Mouse (Mus musculus): ENCODE data around the gene Gm7137. TPM values are rescaled to one million over a fixed set of nuclear protein-coding genes. Genes with fewer than 3 reads are reported as not detected.
"Not testable (repeated sequence)": the region's sequence is repeated elsewhere in the genome, so short reads cannot be mapped to it uniquely, and the experiment has no call there.

Gene Gm7137
- total RNA-seq, 2 experiments from 2014 or later = not detected

- DNase-seq (ENCODE audit: low spot score) = not testable (repeated sequence)
These were observed 35.7 kb downstream of the Gm7137 start for GRCm38 (mm10) chr10:77752312-77752711.

- DNase-seq (ENCODE audit: low spot score) = not testable (repeated sequence)
These were observed 36.7 kb downstream of the Gm7137 start, which contains the start of gene Gm9736 for GRCm38 (mm10) chr10:77751254-77751653. Gene Gm9736, minus strand, starts transcription at chr10:77751354.

GRCm38 (mm10) chr10:77750686-77751085 is 37.3 kb downstream of the Gm7137 start:
- not testable (repeated sequence) for DNase-seq (ENCODE audit: low spot score)

GRCm38 (mm10) chr10:77741924-77742688 is 45.9 kb downstream of the Gm7137 start, which contains the start of gene Gm18596:
Gene Gm18596, minus strand, starts transcription at chr10:77742638.
- not testable (repeated sequence) for DNase-seq (ENCODE audit: low spot score)

- DNase-seq (ENCODE audit: low spot score) = no peak
These were observed 49.1 kb downstream of the Gm7137 start for GRCm38 (mm10) chr10:77738929-77739328.

Other genes with a start within 250 kb of the Gm7137 start
- 10 to 100 TPM; 23.0 to 33.6 TPM for gene Pttg1ip, start 206.5 kb downstream of the Gm7137 start, total RNA-seq (2021)
- gene Sumo3, start 182.1 kb downstream of the Gm7137 start, total RNA-seq (2021) = 10 to 100 TPM; 44.5 to 47.4 TPM
- 10 to 100 TPM in 1 of 2 experiments, 1 to 10 TPM in 1; 8.6 to 11.4 TPM for gene Gm49325, start 182.0 kb downstream of the Gm7137 start, total RNA-seq (2021)
- 100 to 1,000 TPM in 1 of 2 experiments, 10 to 100 TPM in 1; 96.1 to 101 TPM for gene Ube2g2, start 165.9 kb downstream of the Gm7137 start, total RNA-seq (2021)
- not detected for gene Tspear, start 101.6 kb downstream of the Gm7137 start, total RNA-seq (2021)
- gene Gm19402, start 97.4 kb downstream of the Gm7137 start, total RNA-seq (2021) = not detected
- not detected for gene Gm9508, start 91.0 kb downstream of the Gm7137 start, total RNA-seq (2021)
- not detected for gene Gm10272, start 81.6 kb downstream of the Gm7137 start, total RNA-seq (2021)
- gene Gm10024, start 76.7 kb downstream of the Gm7137 start, total RNA-seq (2021) = not detected
- not detected for gene Gm10142, start 72.4 kb downstream of the Gm7137 start, total RNA-seq (2021)
- gene Krtap12-1, start 67.6 kb downstream of the Gm7137 start, total RNA-seq (2021) = not detected
- gene Gm10100, start 61.7 kb downstream of the Gm7137 start, total RNA-seq (2021) = not detected
- not detected for gene Gm18596, start 45.6 kb downstream of the Gm7137 start, total RNA-seq (2021)
- gene Gm9736, start 36.8 kb downstream of the Gm7137 start, total RNA-seq (2021) = not detected
- not detected for gene Gm3233, start 28.5 kb downstream of the Gm7137 start, total RNA-seq (2021)
- not detected for gene Gm3238, start 16.9 kb downstream of the Gm7137 start, total RNA-seq (2021)
- not detected for gene Gm7138, start 11.3 kb downstream of the Gm7137 start, total RNA-seq (2021)
- gene Gm3250, start 5.7 kb downstream of the Gm7137 start, total RNA-seq (2021) = not detected
- gene Gm9639, start 6.9 kb upstream of the Gm7137 start, total RNA-seq (2021) = not detected
- not detected for gene Gm19668, start 10.9 kb upstream of the Gm7137 start, total RNA-seq (2021)
- gene Gm9507, start 23.6 kb upstream of the Gm7137 start, total RNA-seq (2021) = not detected
- not detected for gene Gm2696, start 26.5 kb upstream of the Gm7137 start, total RNA-seq (2021)
- not detected for gene Krtap10-4, start 38.9 kb upstream of the Gm7137 start, total RNA-seq (2021)
- not detected for gene Krtap10-10, start 47.7 kb upstream of the Gm7137 start, total RNA-seq (2021)
- gene Gm36176, start 58.6 kb upstream of the Gm7137 start, total RNA-seq (2021) = not detected
- not detected for gene Gm10318, start 64.7 kb upstream of the Gm7137 start, total RNA-seq (2021)
- not detected for gene Gm3285, start 73.8 kb upstream of the Gm7137 start, total RNA-seq (2021)
- gene Lrrc3, start 114.3 kb upstream of the Gm7137 start, total RNA-seq (2021) = under 1 TPM; 0.23 to 0.28 TPM
- gene Trpm2, start 182.4 kb upstream of the Gm7137 start, total RNA-seq (2021) = under 1 TPM; 0.07 to 0.26 TPM
- 1 to 10 TPM; 4.1 to 4.6 TPM for gene 1810043G02Rik, start 190.3 kb upstream of the Gm7137 start, total RNA-seq (2021)
- gene Pfkl, start 221.9 kb upstream of the Gm7137 start, total RNA-seq (2021) = 1 to 10 TPM; 5.9 to 7.0 TPM